Mouse (Mus musculus): ENCODE results near the gene Elp1.

Gene Elp1

DNA sequence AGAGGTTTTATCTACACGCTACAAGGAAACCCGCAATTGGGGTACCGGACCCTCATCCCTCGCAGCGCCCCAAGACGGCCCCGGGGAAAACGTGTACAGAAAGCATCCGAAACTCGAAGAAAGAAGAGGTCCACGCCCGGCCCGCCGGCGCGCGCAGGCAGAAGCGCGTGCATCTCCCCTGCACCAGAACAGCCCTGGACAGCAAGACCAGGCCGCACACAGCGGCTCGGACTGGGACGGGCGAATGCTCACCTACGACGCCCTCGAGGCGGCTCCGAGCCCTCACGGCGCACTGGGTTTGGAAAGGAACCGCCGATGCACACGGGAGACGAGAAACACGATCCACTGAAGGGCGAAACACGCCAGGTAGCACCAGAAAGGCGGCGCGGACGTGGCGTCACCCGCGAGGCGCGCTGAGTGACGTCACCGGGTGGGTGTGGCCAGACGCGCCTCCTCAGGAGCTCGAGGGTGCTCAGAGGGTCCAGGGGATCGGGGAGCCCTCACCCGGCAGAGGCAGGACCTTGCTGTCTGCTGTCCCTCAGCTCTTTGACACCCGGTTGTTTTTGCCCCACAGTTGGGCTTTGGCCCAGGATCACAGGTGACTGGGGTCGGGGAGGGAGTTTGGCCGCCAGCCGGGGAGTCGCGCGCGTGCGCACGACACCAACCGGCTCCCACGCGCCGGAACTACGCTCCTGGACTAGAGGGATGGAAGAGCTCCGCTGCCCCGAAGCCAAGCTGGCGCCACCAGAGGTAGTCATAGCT, at the start of gene Elp1, which contains the start of gene Fam206a:
Elp1 (minus strand) TSS at position 425 of the 762 bp plus-strand sequence.
Fam206a (plus strand) TSS at position 439 of the 762 bp plus-strand sequence.
- DNase-seq: peak; percentile 98

GRCm38 (mm10) chr4:56850724-56851123, 48.6 kb upstream of the Elp1 start:
- DNase-seq: peak; percentile 52

- DNase-seq: no peak
Measured at GRCm38 (mm10) chr4:56848044-56848443, 45.9 kb upstream of the Elp1 start.

GRCm38 (mm10) chr4:56847400-56847799, 45.3 kb upstream of the Elp1 start:
- no peak for DNase-seq

DNA sequence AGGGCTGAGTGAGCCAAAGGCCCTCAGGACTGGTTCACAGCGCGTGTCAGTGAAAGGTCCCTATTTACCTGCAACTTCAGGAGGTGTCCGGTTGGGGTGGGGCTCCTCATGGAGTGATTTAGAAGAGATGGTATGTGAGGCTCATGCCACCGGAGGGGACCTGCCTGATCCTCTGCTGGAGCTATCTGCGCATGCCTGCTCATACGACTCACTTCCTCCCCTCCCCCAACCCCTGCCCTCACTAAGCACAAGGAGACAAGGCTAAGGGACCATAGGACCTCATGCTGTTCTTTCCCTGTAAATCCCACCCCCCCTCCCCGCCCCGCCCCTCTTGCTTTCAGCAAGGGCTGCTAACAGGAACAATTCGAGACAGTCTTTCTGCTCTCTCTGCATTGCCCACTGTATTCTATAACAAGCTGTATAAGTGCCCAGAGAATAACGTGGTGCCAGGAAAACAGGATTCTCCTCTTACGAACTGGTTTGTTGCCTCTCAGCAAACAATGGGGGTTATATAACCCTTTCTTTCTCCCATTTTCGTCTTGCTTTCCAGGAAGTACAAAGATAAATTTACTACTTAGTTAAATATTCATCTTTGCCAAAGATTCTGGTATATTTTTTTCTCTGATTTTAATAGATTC, 43.9 kb upstream of the Elp1 start:
- no peak for DNase-seq

DNA sequence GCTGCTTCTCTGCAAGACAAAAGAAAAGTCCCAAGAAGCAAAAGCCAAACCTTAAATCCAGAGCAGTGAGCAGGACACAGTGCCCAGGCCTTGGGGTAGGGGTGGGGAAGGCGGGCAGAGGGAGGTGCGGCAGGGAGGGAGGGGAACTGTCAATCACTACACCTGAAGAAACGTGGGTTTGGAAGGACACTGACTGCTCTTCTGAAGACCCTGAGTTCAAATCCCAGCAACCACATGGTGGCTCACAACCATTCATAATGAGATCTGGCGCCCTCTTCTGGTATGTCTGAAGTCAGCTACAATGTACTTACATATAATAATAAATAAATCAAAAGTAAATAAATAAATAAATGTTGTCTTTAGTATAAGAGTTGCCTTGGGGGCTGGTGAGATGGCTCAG, 42.8 kb upstream of the Elp1 start:
- no peak for DNase-seq

DNA sequence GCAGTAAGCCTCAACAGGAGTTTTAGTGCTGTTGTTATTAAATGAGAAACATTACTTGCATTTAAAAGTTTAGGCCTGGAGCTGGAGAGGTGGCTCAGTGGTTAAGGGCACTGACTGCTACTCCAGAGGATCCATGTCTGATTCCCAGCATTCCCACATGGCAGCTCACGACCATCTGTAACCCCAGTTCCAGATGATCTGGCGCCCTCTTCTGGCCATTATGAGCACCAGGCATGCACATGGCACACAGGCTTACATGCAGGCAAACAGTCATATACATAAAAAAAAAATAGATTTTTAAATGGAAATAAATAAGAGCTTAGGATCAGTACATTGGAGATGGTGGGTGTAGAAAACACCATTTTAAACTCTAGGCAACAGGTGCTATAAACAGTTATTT, 41.8 kb upstream of the Elp1 start:
- no peak for DNase-seq

GRCm38 (mm10) chr4:56842501-56842900, 40.4 kb upstream of the Elp1 start:
- DNase-seq: no peak

GRCm38 (mm10) chr4:56840297-56840696, 38.2 kb upstream of the Elp1 start:
- DNase-seq: peak; percentile 34

GRCm38 (mm10) chr4:56837661-56838060, 35.5 kb upstream of the Elp1 start:
- no peak for DNase-seq

GRCm38 (mm10) chr4:56831998-56832397, 29.9 kb upstream of the Elp1 start:
- no peak for DNase-seq

- no peak for DNase-seq
Measured at GRCm38 (mm10) chr4:56831013-56831609, 29.0 kb upstream of the Elp1 start.

GRCm38 (mm10) chr4:56829511-56829921, 27.4 kb upstream of the Elp1 start:
- peak; percentile 54 for DNase-seq

DNA sequence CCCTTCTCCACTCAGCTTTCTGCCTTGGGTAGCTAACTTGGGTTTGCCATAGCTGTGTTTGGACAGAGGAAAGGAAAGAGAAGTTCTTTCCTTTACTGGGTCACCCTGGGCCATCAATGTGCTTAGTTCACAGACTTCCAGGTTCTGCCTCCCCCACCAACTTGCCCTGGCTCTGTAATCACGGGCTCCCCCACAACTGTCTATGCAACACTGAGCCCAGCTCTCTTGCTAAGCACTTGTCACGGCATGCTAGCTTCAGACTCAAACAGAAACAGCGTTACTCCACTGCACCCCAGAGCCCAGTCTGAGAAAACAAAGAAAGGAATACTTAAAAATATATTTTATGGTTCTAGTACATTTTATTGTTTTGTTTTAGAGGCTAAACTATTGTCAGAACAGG, 26.8 kb upstream of the Elp1 start:
- no peak for DNase-seq

DNA sequence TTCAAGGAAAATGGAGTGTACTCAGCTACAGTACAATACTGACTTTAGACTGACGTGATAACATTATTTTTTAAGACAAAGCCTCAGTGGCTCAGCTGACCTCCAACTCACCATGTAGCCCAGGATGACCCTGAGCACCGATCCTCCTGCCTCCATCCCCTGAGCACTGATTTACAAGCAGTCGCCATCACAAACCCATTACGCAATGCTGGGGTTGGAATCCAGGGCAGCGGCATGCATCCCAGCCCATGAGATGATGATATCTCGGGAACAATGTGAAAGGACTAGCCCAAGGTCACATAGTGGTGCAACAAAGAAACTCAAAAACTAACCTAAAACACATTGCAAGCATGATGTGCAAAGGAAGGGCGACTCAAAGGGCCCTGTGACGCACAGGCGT, 22.1 kb upstream of the Elp1 start:
- no peak for DNase-seq

GRCm38 (mm10) chr4:56820017-56820550, 18.0 kb upstream of the Elp1 start:
- no peak for DNase-seq

GRCm38 (mm10) chr4:56815131-56815530, 13.0 kb upstream of the Elp1 start:
- no peak for DNase-seq

GRCm38 (mm10) chr4:56812096-56812495, 10.0 kb upstream of the Elp1 start:
- DNase-seq: no peak

DNA sequence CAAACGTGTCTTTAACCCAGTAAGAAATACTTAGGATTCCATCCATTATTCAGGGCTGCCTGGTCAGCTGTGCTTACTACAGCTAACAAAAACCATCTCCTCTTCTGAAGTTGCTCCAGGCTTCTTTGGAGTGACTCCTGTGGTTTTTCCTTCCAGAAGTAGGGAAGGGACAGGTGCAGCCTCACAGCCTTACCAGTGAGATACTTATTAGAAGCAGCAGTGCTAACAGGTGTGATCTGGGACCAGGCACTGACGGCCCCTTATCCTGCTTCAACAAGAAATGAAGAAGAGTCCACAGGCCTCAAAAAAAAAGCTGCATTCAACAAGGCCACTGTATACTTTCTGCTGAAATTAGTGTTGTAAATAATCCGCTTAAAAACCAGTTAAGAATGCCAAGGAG, 9.5 kb upstream of the Elp1 start:
- DNase-seq: no peak

DNA sequence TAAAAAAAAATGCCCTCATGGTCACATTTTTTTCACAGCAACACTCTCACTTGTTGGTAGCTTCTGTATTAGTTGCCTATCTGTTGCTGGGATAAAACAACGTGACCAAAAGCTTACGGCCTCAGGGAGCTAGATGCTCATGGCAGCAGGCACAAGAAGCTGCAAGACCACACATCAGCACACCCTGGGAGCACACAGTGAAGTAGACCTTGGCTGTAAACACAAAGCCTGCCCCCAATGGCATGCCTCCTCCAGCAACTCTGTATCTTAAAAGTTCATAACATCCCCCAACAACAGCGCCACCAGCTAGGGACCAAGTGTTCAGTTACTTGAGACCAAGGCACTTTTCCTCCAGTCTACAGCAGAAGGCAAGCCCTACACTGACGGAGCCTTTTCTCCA, 6.9 kb upstream of the Elp1 start:
- no peak for DNase-seq

- DNase-seq: no peak
Measured at GRCm38 (mm10) chr4:56802669-56803150, 579 bp upstream of the Elp1 start.

DNA sequence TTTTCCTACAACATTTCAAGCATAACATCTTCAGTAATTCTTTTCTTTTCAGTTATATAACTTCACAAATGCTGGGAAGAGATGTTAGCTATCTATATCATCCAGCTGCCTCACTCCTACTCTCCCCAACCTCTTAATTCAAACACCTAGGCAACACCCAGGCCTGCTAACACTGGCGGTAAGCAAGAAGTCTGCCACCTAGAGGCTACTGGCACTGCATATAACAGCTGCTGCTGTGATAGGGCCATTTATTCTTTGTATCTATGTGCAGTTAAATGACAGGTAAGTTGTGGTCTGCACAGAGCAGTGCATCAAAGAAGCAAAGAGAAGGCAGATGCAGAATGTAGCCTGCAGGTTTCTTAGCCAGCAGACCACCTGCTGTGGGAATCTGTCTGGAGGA, 10.8 kb downstream of the Elp1 start:
- peak; percentile 13 for DNase-seq

- DNase-seq: no peak
Measured at GRCm38 (mm10) chr4:56771065-56771464, 31.1 kb downstream of the Elp1 start.

DNA sequence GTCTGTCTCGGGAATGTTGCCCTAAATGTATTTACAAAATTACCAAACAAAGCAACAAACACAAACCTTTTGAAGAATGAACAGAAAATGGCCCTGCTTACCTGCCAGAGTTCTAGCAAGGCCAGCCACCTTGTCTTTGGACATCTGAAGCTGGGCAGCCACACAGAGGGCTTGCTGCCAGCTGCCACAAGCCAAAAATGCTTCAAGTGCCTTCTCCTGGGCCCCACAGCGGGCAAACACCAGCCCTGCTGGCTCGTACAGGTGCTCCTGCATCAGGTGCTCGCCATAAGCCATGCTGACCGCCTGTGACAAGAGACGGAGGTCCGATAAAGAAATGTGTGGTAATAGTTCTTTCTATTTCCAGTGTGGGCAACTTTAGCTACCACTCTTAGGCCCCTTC, 33.2 kb downstream of the Elp1 start:
- no peak for DNase-seq
